8 mouse cellular contexts compared by ENCODE assay signal in genomic region chr4:133829281-133830070, GRCm38 (mm10). TPM values are rescaled to one million over a fixed set of nuclear protein-coding genes. Genes with fewer than 3 reads are reported as not detected.
A peak's percentile ranks its signal among the peaks of the same experiment; 100 is the strongest.
DNase-seq lines count a peak whose midpoint lies in the region; ATAC-seq lines count a peak whose summit lies in the region.

No protein-coding gene starts in this region.

- 4% methylated on average over 10 of the region's 10 CpGs for WGBS in embryonic facial prominence, embryonic 13.5 days
- WGBS in heart, embryonic 16.5 days: 11% methylated on average over 10 of the region's 10 CpGs
- 7% methylated on average over 10 of the region's 10 CpGs for WGBS in liver, embryonic 15.5 days (ENCODE audit: insufficient replicate concordance)
- WGBS in neural tube, embryonic 13.5 days: 2% methylated on average over 10 of the region's 10 CpGs

- 0 out of 2 replicates have a peak overlapping the region, but pooled peaks have one; percentile 12 for H3K27ac ChIP-seq in embryonic facial prominence, embryonic 13.5 days
- H3K27ac ChIP-seq in heart, embryonic 16.5 days (ENCODE audit: low read length): no peak overlapping the region
- H3K27ac ChIP-seq in liver, embryonic 15.5 days (replicated peaks): no peak overlapping the region
- no peak overlapping the region for H3K27ac ChIP-seq in neural tube, embryonic 13.5 days (replicated peaks)

- DNase-seq in CD4-positive, CD25-positive, alpha-beta regulatory T cell, adult 2 months (ENCODE audit: low read depth, low spot score): peak; percentile 88
- DNase-seq in adrenal gland, postnatal 10 days: peak; percentile 83
- peak; percentile 77 to 83 for DNase-seq in kidney, postnatal 36 days
- DNase-seq in thymus, adult 18-20 months: peak; percentile 36 to 66

- H3K27me3 ChIP-seq in embryonic facial prominence, embryonic 13.5 days: peaks cover 7% of the 10 kb centered on the region; the same call in 1 of the 2 replicates
- no peaks in the 10 kb centered on the region for H3K27me3 ChIP-seq in heart, embryonic 16.5 days (ENCODE audit: control insufficient read depth, insufficient read depth, low read length)
- 0 out of 2 replicates have a peak, but pooled peaks cover 3% of the 10 kb centered on the region for H3K27me3 ChIP-seq in liver, embryonic 15.5 days
- peaks cover 22% of the 10 kb centered on the region for H3K27me3 ChIP-seq in neural tube, embryonic 13.5 days

- H3K36me3 ChIP-seq in embryonic facial prominence, embryonic 13.5 days: no peaks in the 10 kb centered on the region
- no peaks in the 10 kb centered on the region for H3K36me3 ChIP-seq in heart, embryonic 16.5 days (ENCODE audit: control insufficient read depth, insufficient read depth)
- no peaks in the 10 kb centered on the region for H3K36me3 ChIP-seq in liver, embryonic 15.5 days (replicated peaks)
- no peaks in the 10 kb centered on the region for H3K36me3 ChIP-seq in neural tube, embryonic 13.5 days

- no peaks in the 10 kb centered on the region for H3K9me3 ChIP-seq in embryonic facial prominence, embryonic 13.5 days
- no peaks in the 10 kb centered on the region for H3K9me3 ChIP-seq in heart, embryonic 16.5 days (replicated peaks; ENCODE audit: control insufficient read depth, low read length)
- H3K9me3 ChIP-seq in liver, embryonic 15.5 days (replicated peaks): no peaks in the 10 kb centered on the region
- H3K9me3 ChIP-seq in neural tube, embryonic 13.5 days: no peaks in the 10 kb centered on the region

- peaks cover 24% of the 10 kb centered on the region for H3K4me1 ChIP-seq in embryonic facial prominence, embryonic 13.5 days
- H3K4me1 ChIP-seq in heart, embryonic 16.5 days (ENCODE audit: control insufficient read depth, insufficient read depth, low read length): peaks cover 14% of the 10 kb centered on the region
- H3K4me1 ChIP-seq in liver, embryonic 15.5 days (replicated peaks): peaks cover 23% of the 10 kb centered on the region
- H3K4me1 ChIP-seq in neural tube, embryonic 13.5 days (replicated peaks): peaks cover 19% of the 10 kb centered on the region

- no peak overlapping the region for H3K9ac ChIP-seq in embryonic facial prominence, embryonic 13.5 days
- H3K9ac ChIP-seq in heart, embryonic 16.5 days (ENCODE audit: low read length): no peak overlapping the region
- H3K9ac ChIP-seq in liver, embryonic 15.5 days: no peak overlapping the region
- H3K9ac ChIP-seq in neural tube, embryonic 13.5 days: peak overlapping the region; percentile 17; the same call in 1 of the 2 replicates

- ATAC-seq in embryonic facial prominence, embryonic 13.5 days (ENCODE audit: insufficient number of reproducible peaks, insufficient read depth, low FRiP score, low TSS enrichment, low read depth): no peak
- no peak for ATAC-seq in heart, embryonic 16.5 days (replicated peaks; ENCODE audit: extremely low read depth, insufficient read depth, low FRiP score)
- no peak for ATAC-seq in liver, embryonic 15.5 days (ENCODE audit: insufficient read depth)
- no peak for ATAC-seq in neural tube, embryonic 13.5 days (ENCODE audit: low read depth)

- no peak overlapping the region for H3K4me3 ChIP-seq in embryonic facial prominence, embryonic 13.5 days
- H3K4me3 ChIP-seq in heart, embryonic 16.5 days (ENCODE audit: low read length): no peak overlapping the region
- H3K4me3 ChIP-seq in liver, embryonic 15.5 days (replicated peaks): no peak overlapping the region
- H3K4me3 ChIP-seq in neural tube, embryonic 13.5 days: no peak overlapping the region

- H3K4me2 ChIP-seq in embryonic facial prominence, embryonic 13.5 days: peak overlapping the region; percentile 37; the same call in 1 of the 2 replicates
- H3K4me2 ChIP-seq in heart, embryonic 16.5 days (ENCODE audit: low read depth, low read length): peak overlapping the region; percentile 31; the same call in 1 of the 2 replicates
- peak overlapping the region; percentile 34 for H3K4me2 ChIP-seq in liver, embryonic 15.5 days
- H3K4me2 ChIP-seq in neural tube, embryonic 13.5 days: peak overlapping the region; percentile 28

RNA-seq across cellular contexts. Expression of gene Rps6ka1, which starts 58.1 kb away (rescaled TPM):
- total RNA-seq in adrenal gland, postnatal 10 days (2021): 10 to 100 TPM; 19.6 to 19.9 TPM
- polyA plus RNA-seq in embryonic facial prominence, embryonic 13.5 days (2015; fragmentation: Nextera tagmentation; extraction: Ambion mirVana): 40.7 and 41.5 TPM in 2 replicates
- polyA plus RNA-seq in heart, embryonic 16.5 days (2015; fragmentation: Nextera tagmentation; extraction: Ambion mirVana): 18.7 and 19.7 TPM in 2 replicates
- polyA plus RNA-seq in liver, embryonic 15.5 days (2015; fragmentation: Nextera tagmentation; extraction: Ambion mirVana): 68.0 and 77.2 TPM in 2 replicates
- polyA plus RNA-seq in neural tube, embryonic 13.5 days (2015; fragmentation: Nextera tagmentation; extraction: Ambion mirVana): 21.3 and 21.8 TPM in 2 replicates
